In genomic region chr6:50261201-50261921, GRCm38 (mm10) we compare ENCODE assay signal across 8 mouse cellular contexts. TPM values are rescaled to one million over a fixed set of nuclear protein-coding genes. Genes with fewer than 3 reads are reported as not detected.
DNase-seq lines count a peak whose midpoint lies in the region; ATAC-seq lines count a peak whose summit lies in the region.

No protein-coding gene starts in this region.

- H3K4me2 ChIP-seq in embryonic facial prominence, embryonic 14.5 days (ENCODE audit: low read depth, low read length), result peak overlapping the region; percentile 81
- H3K4me2 ChIP-seq in limb, embryonic 12.5 days, result peak overlapping the region; percentile 79
- H3K4me2 ChIP-seq in midbrain, embryonic 13.5 days (replicated peaks), result peak overlapping the region; percentile 65

- peaks cover 6% of the 10 kb centered on the region; the same call in 1 of the 2 replicates for H3K4me1 ChIP-seq in embryonic facial prominence, embryonic 14.5 days (ENCODE audit: control insufficient read depth, insufficient read depth, low read length)
- peaks cover 15% of the 10 kb centered on the region for H3K4me1 ChIP-seq in heart, embryonic 10.5 days
- H3K4me1 ChIP-seq in limb, embryonic 12.5 days (replicated peaks), result peaks cover 15% of the 10 kb centered on the region
- peaks cover 24% of the 10 kb centered on the region for H3K4me1 ChIP-seq in midbrain, embryonic 13.5 days (replicated peaks)

- H3K9ac ChIP-seq in embryonic facial prominence, embryonic 14.5 days (ENCODE audit: low read depth, low read length), result peak overlapping the region; percentile 61
- peak overlapping the region; percentile 73 for H3K9ac ChIP-seq in limb, embryonic 12.5 days (replicated peaks)
- H3K9ac ChIP-seq in midbrain, embryonic 13.5 days (replicated peaks), result peak overlapping the region; percentile 77

- 0 out of 2 replicates have a peak overlapping the region, but pooled peaks have one; percentile 19 for H3K27ac ChIP-seq in embryonic facial prominence, embryonic 14.5 days (replicated peaks; ENCODE audit: low read depth, low read length)
- H3K27ac ChIP-seq in heart, embryonic 10.5 days, result peak overlapping the region; percentile 85
- H3K27ac ChIP-seq in limb, embryonic 12.5 days, result peak overlapping the region; percentile 12; the same call in 1 of the 2 replicates
- peak overlapping the region; percentile 83 for H3K27ac ChIP-seq in midbrain, embryonic 13.5 days

- H3K27me3 ChIP-seq in embryonic facial prominence, embryonic 14.5 days (replicated peaks; ENCODE audit: control insufficient read depth, insufficient read depth, low read length), result no peaks in the 10 kb centered on the region
- H3K27me3 ChIP-seq in heart, embryonic 10.5 days (ENCODE audit: insufficient read depth, poor library complexity, severe bottlenecking), result no peaks in the 10 kb centered on the region; the same call in 1 of the 2 replicates
- H3K27me3 ChIP-seq in limb, embryonic 12.5 days, result no peaks in the 10 kb centered on the region
- H3K27me3 ChIP-seq in midbrain, embryonic 13.5 days, result no peaks in the 10 kb centered on the region

- no peaks in the 10 kb centered on the region for H3K9me3 ChIP-seq in embryonic facial prominence, embryonic 14.5 days (ENCODE audit: control insufficient read depth, low read length)
- no peaks in the 10 kb centered on the region for H3K9me3 ChIP-seq in heart, embryonic 10.5 days
- no peaks in the 10 kb centered on the region for H3K9me3 ChIP-seq in limb, embryonic 12.5 days
- H3K9me3 ChIP-seq in midbrain, embryonic 13.5 days, result no peaks in the 10 kb centered on the region

- peak; percentile 70 to 81 for DNase-seq in adrenal gland, postnatal 4 days (ENCODE audit: low spot score in 2 of 2)
- peak; percentile 86 for DNase-seq in embryonic facial prominence, embryonic 14.5 days (ENCODE audit: low spot score)
- DNase-seq in heart, embryonic 10.5 days (ENCODE audit: low spot score), result peak; percentile 85
- peak; percentile 95 for DNase-seq in kidney, adult 9 months
- peak; percentile 72 for DNase-seq in skeletal muscle tissue, adult 2 months (ENCODE audit: low read depth, low spot score)

- H3K4me3 ChIP-seq in embryonic facial prominence, embryonic 14.5 days (ENCODE audit: low read depth, low read length), result peak overlapping the region; percentile 47
- H3K4me3 ChIP-seq in heart, embryonic 10.5 days, result peak overlapping the region; percentile 66
- peak overlapping the region; percentile 56 for H3K4me3 ChIP-seq in limb, embryonic 12.5 days (replicated peaks)
- H3K4me3 ChIP-seq in midbrain, embryonic 13.5 days (replicated peaks), result peak overlapping the region; percentile 51

- ATAC-seq in embryonic facial prominence, embryonic 14.5 days (ENCODE audit: low read depth), result peak; percentile 93
- ATAC-seq in limb, embryonic 12.5 days (ENCODE audit: insufficient number of reproducible peaks, insufficient read depth, low FRiP score, low TSS enrichment, low read depth), result peak; percentile 80; the same call in 1 of the 2 replicates
- peak; percentile 94 for ATAC-seq in midbrain, embryonic 13.5 days
- no peak for ATAC-seq in erythroid progenitor cell, adult 5-6 weeks (replicated peaks; ENCODE audit: low FRiP score, poor library complexity, severe bottlenecking)

- 2% methylated on average over 31 of the region's 35 CpGs for WGBS in embryonic facial prominence, embryonic 14.5 days
- WGBS in heart, embryonic 10.5 days, result 4% methylated on average over 30 of the region's 35 CpGs
- WGBS in limb, embryonic 12.5 days, result 3% methylated on average over 35 of the region's 35 CpGs
- WGBS in midbrain, embryonic 13.5 days, result 1% methylated on average over 34 of the region's 35 CpGs

- H3K36me3 ChIP-seq in embryonic facial prominence, embryonic 14.5 days (ENCODE audit: control insufficient read depth, insufficient read depth, low read length), result no peaks in the 10 kb centered on the region
- no peaks in the 10 kb centered on the region for H3K36me3 ChIP-seq in heart, embryonic 10.5 days
- no peaks in the 10 kb centered on the region for H3K36me3 ChIP-seq in limb, embryonic 12.5 days
- H3K36me3 ChIP-seq in midbrain, embryonic 13.5 days, result no peaks in the 10 kb centered on the region

RNA-seq across cellular contexts. Expression of gene Gsdme, which starts 2.3 kb away (rescaled TPM):
- 1 to 10 TPM; 4.3 to 5.0 TPM for total RNA-seq in adrenal gland, postnatal 4 days (2021)
- 33.5 and 37.9 TPM in 2 replicates for polyA plus RNA-seq in embryonic facial prominence, embryonic 14.5 days (2014; fragmentation: Nextera tagmentation; extraction: Ambion mirVana)
- 29.4 and 36.6 TPM in 2 replicates for polyA plus RNA-seq in heart, embryonic 10.5 days (2016; fragmentation: Nextera tagmentation; extraction: Ambion mirVana)
- polyA plus RNA-seq in limb, embryonic 12.5 days (2016; fragmentation: Nextera tagmentation; extraction: Ambion mirVana), result 44.2 and 46.5 TPM in 2 replicates
- polyA plus RNA-seq in midbrain, embryonic 13.5 days (2015; fragmentation: Nextera tagmentation; extraction: Ambion mirVana), result 64.9 and 71.6 TPM in 2 replicates
- 2.1 and 4.0 TPM in 2 replicates for total RNA-seq in erythroid progenitor cell, adult 5-6 weeks (2015; ENCODE audit: low replicate concordance)
- 1.2 and 3.6 TPM in 2 replicates for total RNA-seq in erythroid progenitor cell, adult 5-6 weeks (2017; ENCODE audit: low replicate concordance)

Comparison
In these comparisons a context has a peak if more than half of its experiments do, and no peak if none do; other contexts are left out.
1. H3K27ac ChIP-seq: peak in every context shown above with its lines; median percentile 85 in heart, embryonic 10.5 days; 83 in midbrain, embryonic 13.5 days; 19 in embryonic facial prominence, embryonic 14.5 days; 12 in limb, embryonic 12.5 days.